Mouse (Mus musculus) C2C12 (cell line): ENCODE measurements around the gene Ap2a1.

Experiments used
- CEBPB ChIP-seq: IDR thresholded peaks from one replicate; pipeline ENCODE4 v1.6.1; 2011; ENCODE audit warnings: low read depth, mild to moderate bottlenecking, control low read depth, moderate library complexity
- CTCF ChIP-seq: IDR thresholded peaks from one replicate; pipeline ENCODE4 v1.5.1; 2011; ENCODE audit not compliant: control insufficient read depth, insufficient read depth, insufficient read length
- FOSL1 ChIP-seq: IDR thresholded peaks from one replicate; pipeline ENCODE4 v1.8.0; 2011; ENCODE audit warnings: mild to moderate bottlenecking, low read length; ENCODE audit not compliant: poor library complexity, insufficient read depth, severe bottlenecking
- MAX ChIP-seq: IDR thresholded peaks from one replicate; pipeline ENCODE4 v1.6.1; 2011; ENCODE audit warnings: mild to moderate bottlenecking, control low read depth
- MYOD1 ChIP-seq: IDR thresholded peaks from one replicate; pipeline ENCODE4 v1.6.1; 2011; ENCODE audit warnings: low read depth; ENCODE audit not compliant: control insufficient read depth, insufficient read length
- MYOG ChIP-seq: IDR thresholded peaks from one replicate; pipeline ENCODE4 v1.6.1; 2011; ENCODE audit not compliant: control insufficient read depth, insufficient read length; ENCODE audit errors: extremely low read depth
- USF1 ChIP-seq: IDR thresholded peaks from one replicate; pipeline ENCODE4 v1.6.1; 2011; ENCODE audit warnings: low read depth, mild to moderate bottlenecking, control low read depth, moderate library complexity

DNA sequence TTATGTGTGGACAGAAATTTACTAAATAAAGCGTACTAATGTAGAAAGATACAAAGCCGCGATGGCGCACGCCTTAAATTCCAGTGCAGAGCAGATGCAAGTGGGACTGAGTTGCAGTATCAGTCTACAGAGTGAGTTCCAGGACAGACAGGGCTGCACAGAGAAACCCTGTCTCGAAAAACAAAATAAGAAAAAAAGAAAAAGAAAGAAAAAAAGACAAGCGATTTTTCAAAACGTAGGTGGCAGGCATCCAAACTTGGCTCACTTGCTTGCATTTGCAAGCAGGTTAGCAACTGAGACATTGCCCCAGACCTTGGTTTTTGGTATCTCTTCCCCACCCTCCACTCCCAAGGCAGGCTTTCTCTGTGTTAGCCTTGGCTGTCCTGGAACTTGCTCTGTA is 36.1 kb downstream of the Ap2a1 start:
- no peak for TF ChIP-seq CTCF
- no peak for TF ChIP-seq MAX
- TF ChIP-seq USF1 = no peak
- TF ChIP-seq MYOG = no peak
- no peak for TF ChIP-seq CEBPB
- no peak for TF ChIP-seq MYOD1
- TF ChIP-seq FOSL1 = no peak
